Mouse (Mus musculus) myocyte (in vitro differentiated cells): ENCODE data around the gene Zmynd8. TPM values are rescaled to one million over a fixed set of nuclear protein-coding genes. Genes with fewer than 3 reads are reported as not detected.
A peak's percentile ranks its signal among the peaks of the same experiment; 100 is the strongest.

Experiments
- H3K27me3 ChIP-seq: one replicate; pipeline ENCODE4 v1.6.1; 2011; ENCODE audit not compliant: control insufficient read depth, insufficient read depth, insufficient read length
- H3K36me3 ChIP-seq: one replicate; pipeline ENCODE4 v1.6.1; 2011; ENCODE audit not compliant: control insufficient read depth, insufficient read depth
- H3K4me2 ChIP-seq: one replicate; pipeline ENCODE4 v1.6.1; 2011; ENCODE audit warnings: low read depth, control low read depth
- H3K4me3 ChIP-seq: one replicate; pipeline ENCODE4 v1.5.1; 2011; ENCODE audit warnings: mild to moderate bottlenecking, control low read depth, moderate library complexity
- H3K79me2 ChIP-seq: one replicate; pipeline ENCODE4 v1.6.1; 2011; ENCODE audit not compliant: control insufficient read depth, insufficient read depth
- H3ac ChIP-seq: one replicate; pipeline ENCODE4 v1.6.1; 2011; ENCODE audit not compliant: control insufficient read depth, insufficient read length
- CEBPB ChIP-seq: IDR thresholded peaks from 2 replicates; pipeline ENCODE4 v1.6.1; 2011; ENCODE audit warnings: mild to moderate bottlenecking, moderate library complexity; ENCODE audit not compliant: poor library complexity, insufficient read depth, severe bottlenecking
- E2F4 ChIP-seq: IDR thresholded peaks from one replicate; pipeline ENCODE4 v1.6.1; 2011; ENCODE audit warnings: mild to moderate bottlenecking, control low read depth, moderate library complexity; ENCODE audit not compliant: insufficient read depth
- MAX ChIP-seq: IDR thresholded peaks from one replicate; pipeline ENCODE4 v1.6.1; 2011; ENCODE audit warnings: low read depth, mild to moderate bottlenecking, control low read depth
- MYOD1 ChIP-seq, 3 experiments: IDR thresholded peaks; one replicate each; pipeline ENCODE4 v1.6.1; 2011; ENCODE audit warnings: control low read depth in 2 of 3, low read depth in 2 of 3, mild to moderate bottlenecking in 2 of 3, moderate library complexity in 1 of 3; ENCODE audit not compliant: insufficient read length in 2 of 3, control insufficient read depth in 1 of 3
- MYOG ChIP-seq, 3 experiments: IDR thresholded peaks; one replicate each; pipeline ENCODE4 v1.6.1; 2011; ENCODE audit warnings: control low read depth in 2 of 3, low read depth in 2 of 3, mild to moderate bottlenecking in 2 of 3; ENCODE audit not compliant: insufficient read length in 2 of 3, control insufficient read depth in 1 of 3, insufficient read depth in 1 of 3
- POLR2A ChIP-seq: IDR thresholded peaks from one replicate; pipeline ENCODE4 v1.6.1; 2011; ENCODE audit warnings: low read depth, mild to moderate bottlenecking, control low read depth, moderate library complexity; ENCODE audit not compliant: insufficient read length
- POLR2AphosphoS2 ChIP-seq: IDR thresholded peaks from one replicate; pipeline ENCODE4 v1.6.1; 2011; ENCODE audit warnings: low read depth, control low read depth; ENCODE audit not compliant: insufficient read length
- REST ChIP-seq: IDR thresholded peaks from one replicate; pipeline ENCODE4 v1.6.1; 2011; ENCODE audit warnings: mild to moderate bottlenecking, control low read depth, moderate library complexity; ENCODE audit not compliant: insufficient read depth, insufficient read length
- SRF ChIP-seq: IDR thresholded peaks from one replicate; pipeline ENCODE4 v1.6.1; 2011; ENCODE audit warnings: low read depth; ENCODE audit not compliant: control insufficient read depth, insufficient read length
- TCF12 ChIP-seq: IDR thresholded peaks from one replicate; pipeline ENCODE4 v1.6.1; 2011; ENCODE audit warnings: mild to moderate bottlenecking, control low read depth; ENCODE audit not compliant: poor library complexity, insufficient read depth, severe bottlenecking
- TCF3 ChIP-seq: IDR thresholded peaks from one replicate; pipeline ENCODE4 v1.6.1; 2011; ENCODE audit warnings: low read depth, control low read depth; ENCODE audit not compliant: insufficient read length
- USF1 ChIP-seq: IDR thresholded peaks from one replicate; pipeline ENCODE4 v1.6.1; 2011; ENCODE audit warnings: low read depth, mild to moderate bottlenecking, control low read depth, moderate library complexity
- polyA plus RNA-seq: library from polyadenylated mRNA; unstranded; fragments of >200 nt; fragmentation: generic; extraction: Trizol; gene quantifications from one replicate; pipeline ENCODE4 v1.2.1, GENCODE M21; 2012; ENCODE audit warnings: missing spikeins

Zmynd8 gene
- polyA plus RNA-seq, 1 experiment = 20.9 TPM

DNA sequence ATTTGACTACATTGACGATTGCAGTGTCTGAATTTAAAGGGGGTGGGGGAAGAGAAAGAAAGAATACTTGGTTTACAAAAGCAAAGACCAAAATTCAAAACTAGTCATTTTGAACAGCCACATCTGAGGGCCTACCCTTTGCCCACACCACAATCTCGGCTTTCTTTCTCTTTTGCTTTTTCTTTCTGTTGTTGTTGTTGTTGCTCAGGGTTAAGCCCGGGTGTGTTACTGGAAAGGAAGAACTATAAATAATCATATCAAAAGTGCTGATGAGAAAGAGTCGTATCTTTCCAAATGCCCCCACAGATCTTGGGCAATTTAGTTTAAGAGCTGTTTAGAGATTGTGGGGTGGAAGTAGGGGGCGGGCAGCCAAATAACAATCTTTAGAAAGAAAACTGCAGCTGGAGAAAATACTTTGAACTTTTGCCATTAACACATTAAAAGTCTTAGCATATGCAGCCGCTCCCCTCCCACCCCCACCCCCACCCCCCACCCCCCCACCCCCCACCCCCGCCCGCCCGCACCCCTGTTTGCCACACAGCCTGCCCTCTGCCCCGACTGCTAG, 20.7 kb downstream of the Zmynd8 start:
- H3K4me3 ChIP-seq = no peak overlapping the region

GRCm38 (mm10) chr2:165877180-165877579, 21.6 kb downstream of the Zmynd8 start:
- H3K27me3 ChIP-seq = no peaks in the 10 kb centered on the region
- TF ChIP-seq SRF (no peak), POLR2A (no peak), TCF3 (no peak), MAX (no peak), MYOD1 (IDR thresholded peaks at IDR 0.05; ENCODE audit: control insufficient read depth in 1 of 3, insufficient read length in 2 of 3, low read depth in 2 of 3) (no peak), TCF12 (no peak), CEBPB (no peak), E2F4 (no peak), REST (no peak), MYOG (IDR thresholded peaks at IDR 0.05; ENCODE audit: control insufficient read depth in 1 of 3, insufficient read depth in 1 of 3, insufficient read length in 2 of 3, low read depth in 2 of 3) (no peak), USF1 (no peak), POLR2AphosphoS2 (no peak)
- no peak overlapping the region for H3ac ChIP-seq
- H3K4me3 ChIP-seq = no peak overlapping the region
- H3K79me2 ChIP-seq = peaks cover 88% of the 10 kb centered on the region
- H3K4me2 ChIP-seq = no peak overlapping the region
- H3K36me3 ChIP-seq = peaks cover 13% of the 10 kb centered on the region

More for the DNA sequence above, 20.7 kb downstream of the Zmynd8 start:
- Histone ChIP-seq H3K79me2 (peaks cover 90% of the 10 kb centered on the region), H3ac (no peak overlapping the region), H3K27me3 (no peaks in the 10 kb centered on the region), H3K36me3 (peaks cover 13% of the 10 kb centered on the region), H3K4me2 (no peak overlapping the region)
- TF ChIP-seq CEBPB (no peak), MAX (no peak), TCF3 (no peak), MYOD1 (IDR thresholded peaks at IDR 0.05; ENCODE audit: control insufficient read depth in 1 of 3, insufficient read length in 2 of 3, low read depth in 2 of 3) (no peak), TCF12 (no peak), USF1 (no peak), REST (no peak), MYOG (IDR thresholded peaks at IDR 0.05; ENCODE audit: control insufficient read depth in 1 of 3, insufficient read depth in 1 of 3, insufficient read length in 2 of 3, low read depth in 2 of 3) (no peak), E2F4 (no peak), POLR2AphosphoS2 (no peak), POLR2A (no peak), SRF (no peak)

DNA sequence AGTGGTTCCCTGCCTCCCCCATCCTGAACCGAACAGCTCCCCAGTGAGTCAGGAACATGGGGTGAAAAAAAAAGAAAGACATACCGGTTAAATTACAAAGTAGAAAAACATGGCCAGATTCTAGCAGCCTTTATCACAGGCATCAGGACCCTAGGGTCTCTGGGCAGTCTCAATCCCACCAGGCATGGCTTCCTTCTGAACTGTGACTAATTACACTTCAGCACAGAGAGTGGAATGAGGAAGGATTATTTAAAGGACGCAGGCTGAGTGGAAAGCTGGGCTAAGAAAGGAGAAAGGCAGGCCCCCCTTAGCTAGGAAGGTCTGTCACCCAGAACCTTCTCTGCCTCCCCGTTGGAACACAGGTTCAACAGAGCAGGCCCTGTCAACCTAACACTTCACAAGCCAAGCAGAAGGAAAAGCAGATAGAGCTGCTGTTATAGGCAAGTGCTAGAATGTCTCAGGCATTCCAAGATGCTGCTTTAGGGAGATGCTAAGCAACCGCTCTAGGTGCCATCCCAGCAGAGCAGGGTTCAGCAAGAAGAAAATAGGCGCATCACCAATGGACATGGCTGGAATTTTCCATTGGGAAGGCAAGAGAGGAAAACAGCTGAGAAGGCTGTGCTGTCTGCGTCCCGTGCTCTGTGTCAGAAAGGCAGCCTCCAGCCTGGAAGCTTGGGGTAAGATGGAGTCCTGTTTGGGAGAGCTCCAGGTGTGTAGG, 22.5 kb downstream of the Zmynd8 start:
- H3K36me3 ChIP-seq = peaks cover 13% of the 10 kb centered on the region
- no peak overlapping the region for H3ac ChIP-seq
- peaks cover 89% of the 10 kb centered on the region for H3K79me2 ChIP-seq
- H3K4me3 ChIP-seq = no peak overlapping the region
- no peak for TF ChIP-seq E2F4
- no peak for TF ChIP-seq MAX
- TF ChIP-seq USF1 = no peak
- no peak for TF ChIP-seq SRF
- no peak for TF ChIP-seq CEBPB
- no peak for TF ChIP-seq TCF12
- H3K4me2 ChIP-seq = no peak overlapping the region
- no peaks in the 10 kb centered on the region for H3K27me3 ChIP-seq

DNA sequence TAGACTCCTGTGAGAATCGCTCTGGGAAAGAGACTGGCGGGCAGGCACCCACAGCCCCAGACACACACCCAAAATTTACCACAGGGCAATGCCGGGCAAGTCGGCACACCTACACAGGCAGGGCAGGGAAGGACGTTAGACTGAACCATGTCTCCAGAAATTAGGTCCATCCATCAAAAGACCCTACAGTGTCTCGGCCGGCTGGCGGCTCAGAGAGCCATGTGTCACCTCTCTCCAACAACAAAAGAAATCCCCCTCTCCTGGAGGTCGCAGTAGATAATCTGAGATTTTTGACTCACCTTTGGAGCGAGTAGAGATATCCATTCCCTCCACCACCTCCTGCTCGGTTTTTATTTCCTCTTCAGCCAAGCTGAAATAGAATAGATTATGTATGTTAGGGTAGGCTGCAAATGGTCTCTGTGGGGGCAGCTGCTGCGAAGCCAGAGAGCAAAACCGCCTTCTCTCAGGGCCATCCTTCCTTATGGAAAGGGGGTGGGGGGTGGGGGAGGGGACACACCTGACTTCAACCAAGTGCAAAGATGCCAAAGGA, 23.3 kb downstream of the Zmynd8 start:
- peaks cover 15% of the 10 kb centered on the region for H3K36me3 ChIP-seq
- H3K4me3 ChIP-seq = no peak overlapping the region
- peaks cover 89% of the 10 kb centered on the region for H3K79me2 ChIP-seq
- no peaks in the 10 kb centered on the region for H3K27me3 ChIP-seq
- H3K4me2 ChIP-seq = peak overlapping the region; percentile 60
- TF ChIP-seq MYOG (IDR thresholded peaks at IDR 0.05; ENCODE audit: control insufficient read depth in 1 of 3, insufficient read depth in 1 of 3, insufficient read length in 2 of 3, low read depth in 2 of 3) = no peak
- TF ChIP-seq CEBPB = no peak
- no peak for TF ChIP-seq TCF12
- no peak for TF ChIP-seq REST
- no peak for TF ChIP-seq MYOD1 (IDR thresholded peaks at IDR 0.05; ENCODE audit: control insufficient read depth in 1 of 3, insufficient read length in 2 of 3, low read depth in 2 of 3)
- no peak for TF ChIP-seq POLR2AphosphoS2
- TF ChIP-seq SRF = no peak
- no peak for TF ChIP-seq E2F4
- TF ChIP-seq POLR2A = no peak
- TF ChIP-seq MAX = no peak
- no peak for TF ChIP-seq USF1
- no peak for TF ChIP-seq TCF3
- H3ac ChIP-seq = no peak overlapping the region
